ENCODE assay signal across 9 mouse cellular contexts in the genomic region with DNA sequence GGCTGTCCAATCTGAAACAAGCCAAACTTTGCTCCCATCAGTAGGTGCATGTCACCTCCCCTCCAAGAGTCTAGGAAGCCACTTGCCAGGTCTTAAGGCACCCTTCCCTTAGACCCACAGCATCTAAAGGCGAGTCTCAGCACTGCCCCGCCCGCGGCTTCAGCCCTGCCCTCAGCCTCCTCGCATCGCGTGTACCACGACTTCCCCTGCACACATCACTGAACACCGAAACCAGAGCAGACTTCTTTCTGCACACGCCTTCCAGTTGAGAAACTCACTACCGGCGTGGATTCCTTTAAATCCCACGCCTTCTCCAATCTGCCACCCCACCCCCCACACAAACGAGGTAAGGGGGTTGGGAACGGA.
DNase-seq lines count a peak whose midpoint lies in the region; ATAC-seq and TF ChIP-seq lines count a peak whose summit lies in the region.
"Had no signal": no experiment of that assay in that cellular context is flagged by ENCODE, and none has a peak within 500 bp of the region (broad histone marks: within the 10 kb centered on the region; RNA-seq: fewer than 3 reads in every experiment).

No protein-coding gene starts in this region.

- no peaks in the 10 kb centered on the region for H3K79me2 ChIP-seq in myocyte (ENCODE audit: control insufficient read depth, insufficient read depth)

- peaks cover 33% of the 10 kb centered on the region for H3K27me3 ChIP-seq in embryonic facial prominence, embryonic 12.5 days
- H3K27me3 ChIP-seq in intestine, embryonic 14.5 days (replicated peaks; ENCODE audit: control insufficient read depth, insufficient read depth, low read length): peaks cover 29% of the 10 kb centered on the region
- H3K27me3 ChIP-seq in myocyte (ENCODE audit: control insufficient read depth, insufficient read depth, insufficient read length): peaks cover 16% of the 10 kb centered on the region
- H3K27me3 ChIP-seq: CH12.LX had no signal

- H3ac ChIP-seq in myocyte (ENCODE audit: control insufficient read depth, insufficient read length): no peak overlapping the region

- no peak overlapping the region for H3K27ac ChIP-seq in embryonic facial prominence, embryonic 12.5 days
- H3K27ac ChIP-seq in intestine, embryonic 14.5 days (ENCODE audit: low read depth): 0 out of 2 replicates have a peak overlapping the region, but pooled peaks have one; percentile 6

- no peaks in the 10 kb centered on the region for H3K9me3 ChIP-seq in embryonic facial prominence, embryonic 12.5 days
- no peaks in the 10 kb centered on the region for H3K9me3 ChIP-seq in intestine, embryonic 14.5 days (ENCODE audit: control insufficient read depth, low read length)

- no peaks in the 10 kb centered on the region for H3K36me3 ChIP-seq in embryonic facial prominence, embryonic 12.5 days
- no peaks in the 10 kb centered on the region for H3K36me3 ChIP-seq in intestine, embryonic 14.5 days (ENCODE audit: control insufficient read depth, insufficient read depth, low read length)
- no peaks in the 10 kb centered on the region for H3K36me3 ChIP-seq in myocyte (ENCODE audit: control insufficient read depth, insufficient read depth)

- no peak for TF ChIP-seq POLR2A in myocyte (IDR thresholded peaks at IDR 0.05; ENCODE audit: insufficient read length, low read depth)

- H3K4me3 ChIP-seq in embryonic facial prominence, embryonic 12.5 days: peak overlapping the region; percentile 60
- H3K4me3 ChIP-seq in intestine, embryonic 14.5 days (ENCODE audit: low read depth, low read length): peak overlapping the region; percentile 55
- H3K4me3 ChIP-seq in myocyte: no peak overlapping the region

- peak; percentile 9 for DNase-seq in gastrocnemius, postnatal 10 days
- DNase-seq in gastrocnemius, adult 8-10 months (ENCODE audit: low spot score in 2 of 2): no peak
- DNase-seq in 3134 (ENCODE audit: extremely low read depth, insufficient read length, low spot score): peak; percentile 9
- DNase-seq in intestine, embryonic 14.5 days (ENCODE audit: low spot score): no peak
- DNase-seq in adrenal gland, adult 8-10 months: no peak

- H3K4me2 ChIP-seq in embryonic facial prominence, embryonic 12.5 days (replicated peaks): peak overlapping the region; percentile 99
- peak overlapping the region; percentile 95 for H3K4me2 ChIP-seq in intestine, embryonic 14.5 days (ENCODE audit: low read length)
- peak overlapping the region; percentile 28 for H3K4me2 ChIP-seq in myocyte (ENCODE audit: low read depth)

- WGBS in embryonic facial prominence, embryonic 12.5 days: under 1% methylated on average over 15 of the region's 15 CpGs
- 0% methylated on average over 15 of the region's 15 CpGs for WGBS in intestine, embryonic 14.5 days

- ATAC-seq in embryonic facial prominence, embryonic 12.5 days (ENCODE audit: insufficient number of reproducible peaks, insufficient read depth, low FRiP score, low TSS enrichment): no peak
- ATAC-seq in intestine, embryonic 14.5 days (replicated peaks; ENCODE audit: low FRiP score, low TSS enrichment, low read depth): no peak
- ATAC-seq in monocyte, adult 5-6 weeks (replicated peaks; ENCODE audit: insufficient number of reproducible peaks, low FRiP score, low TSS enrichment, poor library complexity, severe bottlenecking): no peak

- H3K4me1 ChIP-seq in embryonic facial prominence, embryonic 12.5 days: peaks cover 13% of the 10 kb centered on the region; the same call in 1 of the 2 replicates
- H3K4me1 ChIP-seq in intestine, embryonic 14.5 days (replicated peaks; ENCODE audit: control insufficient read depth, insufficient read depth, low read length): 0 out of 2 replicates have a peak, but pooled peaks cover 4% of the 10 kb centered on the region

- peak overlapping the region; percentile 60 for H3K9ac ChIP-seq in embryonic facial prominence, embryonic 12.5 days
- peak overlapping the region; percentile 34 for H3K9ac ChIP-seq in intestine, embryonic 14.5 days (ENCODE audit: low read length)

TF ChIP-seq in myocyte, 11 proteins besides CTCF, POLR2A, EP300 and RAD21:
- TF ChIP-seq POLR2AphosphoS2 (IDR thresholded peaks at IDR 0.05; ENCODE audit: insufficient read length, low read depth): no peak
- no peak for TF ChIP-seq MAX (IDR thresholded peaks at IDR 0.05; ENCODE audit: low read depth)
- no peak for TF ChIP-seq USF1 (IDR thresholded peaks at IDR 0.05; ENCODE audit: low read depth)
- no peak for TF ChIP-seq REST (IDR thresholded peaks at IDR 0.05; ENCODE audit: insufficient read depth, insufficient read length)
- no peak for TF ChIP-seq SRF (IDR thresholded peaks at IDR 0.05; ENCODE audit: control insufficient read depth, insufficient read length, low read depth)
- no peak for TF ChIP-seq E2F4 (IDR thresholded peaks at IDR 0.05; ENCODE audit: insufficient read depth)
- no peak for TF ChIP-seq MYOD1 (IDR thresholded peaks at IDR 0.05; ENCODE audit: control insufficient read depth in 1 of 3, insufficient read length in 2 of 3, low read depth in 2 of 3)
- TF ChIP-seq TCF12 (IDR thresholded peaks at IDR 0.05; ENCODE audit: insufficient read depth, poor library complexity, severe bottlenecking): no peak
- no peak for TF ChIP-seq MYOG (IDR thresholded peaks at IDR 0.05; ENCODE audit: control insufficient read depth in 1 of 3, insufficient read depth in 1 of 3, insufficient read length in 2 of 3, low read depth in 2 of 3)
- no peak for TF ChIP-seq CEBPB (IDR thresholded peaks at IDR 0.05; ENCODE audit: insufficient read depth, poor library complexity, severe bottlenecking)

Comparison
In these comparisons a context has a peak if more than half of its experiments do, and no peak if none do; other contexts are left out.
1. DNase-seq: peak in gastrocnemius, postnatal 10 days (single experiment) and 3134 (single experiment); none in gastrocnemius, adult 8-10 months (0 of 2), intestine, embryonic 14.5 days (single experiment) and adrenal gland, adult 8-10 months (single experiment).
2. H3K4me2 ChIP-seq: peak in every context shown above with its lines; median percentile 99 in embryonic facial prominence, embryonic 12.5 days; 95 in intestine, embryonic 14.5 days; 28 in myocyte.